In the genomic region with DNA sequence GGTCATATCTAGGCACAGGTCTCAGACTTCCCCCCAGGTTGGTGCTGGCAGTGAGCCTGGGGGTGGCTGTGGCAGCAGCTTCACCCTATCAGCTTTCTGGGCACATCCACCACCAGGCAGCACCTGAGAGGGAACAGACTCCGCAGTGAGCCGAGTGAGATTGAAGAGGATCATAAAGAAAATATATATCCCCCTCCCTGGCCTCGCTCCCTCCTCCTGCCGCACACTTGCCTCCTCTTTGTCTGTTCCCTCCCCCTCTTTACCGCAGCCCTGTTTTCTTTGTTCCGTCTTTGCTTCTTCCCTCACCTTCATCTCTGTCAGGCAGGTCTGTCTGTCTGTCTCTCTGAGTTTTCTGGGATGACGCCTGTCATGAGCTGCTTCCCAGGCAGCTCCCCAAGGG, we compare ENCODE assay signal across 16 mouse cellular contexts. TPM values are rescaled to one million over a fixed set of nuclear protein-coding genes. Genes with fewer than 3 reads are reported as not detected.
DNase-seq lines count a peak whose midpoint lies in the region; ATAC-seq and TF ChIP-seq lines count a peak whose summit lies in the region.
"Had no signal": no experiment of that assay in that cellular context is flagged by ENCODE, and none has a peak within 500 bp of the region (broad histone marks: within the 10 kb centered on the region; RNA-seq: fewer than 3 reads in every experiment).

No protein-coding gene starts in this region.

- peak overlapping the region; percentile 81 for H3K27ac ChIP-seq in midbrain, embryonic 14.5 days (replicated peaks; ENCODE audit: low read depth, low read length)
- no peak overlapping the region for H3K27ac ChIP-seq in midbrain, embryonic 10.5 days (replicated peaks)
- H3K27ac ChIP-seq in hindbrain, embryonic 15.5 days (replicated peaks): peak overlapping the region; percentile 67
- no peak overlapping the region for H3K27ac ChIP-seq in limb, embryonic 14.5 days (replicated peaks; ENCODE audit: low read depth, low read length)
- H3K27ac ChIP-seq: gastrocnemius, adult 2 months; liver, embryonic 14.5 days; stomach, postnatal 0 days had no signal

- 39% methylated on average over 7 of the region's 7 CpGs for WGBS in midbrain, embryonic 14.5 days
- 60% methylated on average over 7 of the region's 7 CpGs for WGBS in midbrain, embryonic 10.5 days
- WGBS in hindbrain, embryonic 15.5 days: 43% methylated on average over 7 of the region's 7 CpGs
- WGBS in limb, embryonic 14.5 days: 42% methylated on average over 7 of the region's 7 CpGs

- DNase-seq in midbrain, embryonic 14.5 days: peak; percentile 54
- DNase-seq in midbrain, embryonic 10.5 days (ENCODE audit: low spot score): no peak
- no peak for DNase-seq in limb, embryonic 14.5 days (ENCODE audit: low spot score)
- DNase-seq in adrenal gland, postnatal 25 days: no peak
- no peak for DNase-seq in left cerebral cortex, postnatal 36 days (ENCODE audit: low spot score in 2 of 2)
- DNase-seq in layer of hippocampus, postnatal 14 days (ENCODE audit: low spot score in 2 of 2): no peak
- DNase-seq: cerebellum, adult 9-10 months; gastrocnemius, adult 2 months; heart, adult 18-20 months; kidney, adult 11 months; kidney, postnatal 25 days; right cerebral cortex, postnatal 14 days; thymus, postnatal 14 days had no signal

- no peak for TF ChIP-seq POLR2A in limb, embryonic 14.5 days (IDR thresholded peaks at IDR 0.05; ENCODE audit: borderline replicate concordance, extremely low read depth, insufficient read depth, insufficient read length)

- ATAC-seq in midbrain, embryonic 14.5 days (ENCODE audit: low FRiP score, low TSS enrichment): no peak
- peak; percentile 58; the same call in 1 of the 2 replicates for ATAC-seq in hindbrain, embryonic 15.5 days (ENCODE audit: low FRiP score, low read depth)
- no peak for ATAC-seq in limb, embryonic 14.5 days (ENCODE audit: low FRiP score, low read depth)

- H3K36me3 ChIP-seq in midbrain, embryonic 14.5 days (ENCODE audit: control insufficient read depth, insufficient read depth, low read length): no peaks in the 10 kb centered on the region
- no peaks in the 10 kb centered on the region for H3K36me3 ChIP-seq in midbrain, embryonic 10.5 days
- H3K36me3 ChIP-seq in hindbrain, embryonic 15.5 days: no peaks in the 10 kb centered on the region
- H3K36me3 ChIP-seq in limb, embryonic 14.5 days (ENCODE audit: control insufficient read depth, insufficient read depth, low read length): no peaks in the 10 kb centered on the region

- H3K27me3 ChIP-seq in midbrain, embryonic 14.5 days (ENCODE audit: control insufficient read depth, insufficient read depth, low read length): peaks cover 4% of the 10 kb centered on the region; the same call in 1 of the 2 replicates
- H3K27me3 ChIP-seq in midbrain, embryonic 10.5 days (ENCODE audit: low read depth, poor library complexity, severe bottlenecking): peaks cover 88% of the 10 kb centered on the region
- peaks cover 11% of the 10 kb centered on the region for H3K27me3 ChIP-seq in hindbrain, embryonic 15.5 days
- H3K27me3 ChIP-seq in limb, embryonic 14.5 days (ENCODE audit: control insufficient read depth, insufficient read depth, low read length): no peaks in the 10 kb centered on the region

- H3K9me3 ChIP-seq in midbrain, embryonic 14.5 days (ENCODE audit: control insufficient read depth, low read length): no peaks in the 10 kb centered on the region
- H3K9me3 ChIP-seq in midbrain, embryonic 10.5 days (replicated peaks): no peaks in the 10 kb centered on the region
- no peaks in the 10 kb centered on the region for H3K9me3 ChIP-seq in hindbrain, embryonic 15.5 days
- no peaks in the 10 kb centered on the region for H3K9me3 ChIP-seq in limb, embryonic 14.5 days (ENCODE audit: control insufficient read depth, low read length)

- intact Hi-C loops in left cerebral cortex, postnatal 36 days (cut with DNase I): no loop called here

- no peak overlapping the region for H3K9ac ChIP-seq in midbrain, embryonic 14.5 days (replicated peaks; ENCODE audit: low read length)
- H3K9ac ChIP-seq in hindbrain, embryonic 15.5 days: no peak overlapping the region
- no peak overlapping the region for H3K9ac ChIP-seq in limb, embryonic 14.5 days (ENCODE audit: low read depth, low read length, severe bottlenecking)
- H3K9ac ChIP-seq: liver, embryonic 14.5 days had no signal

- H3K4me1 ChIP-seq in midbrain, embryonic 14.5 days (ENCODE audit: control insufficient read depth, insufficient read depth, low read length): peaks cover 11% of the 10 kb centered on the region; the same call in 1 of the 2 replicates
- H3K4me1 ChIP-seq in midbrain, embryonic 10.5 days: peaks cover 19% of the 10 kb centered on the region
- peaks cover 26% of the 10 kb centered on the region for H3K4me1 ChIP-seq in hindbrain, embryonic 15.5 days (replicated peaks)
- H3K4me1 ChIP-seq in limb, embryonic 14.5 days (ENCODE audit: control insufficient read depth, insufficient read depth, low read length): peaks cover 8% of the 10 kb centered on the region

- H3K4me2 ChIP-seq in midbrain, embryonic 14.5 days (ENCODE audit: low read length): no peak overlapping the region
- no peak overlapping the region for H3K4me2 ChIP-seq in hindbrain, embryonic 15.5 days
- 0 out of 2 replicates have a peak overlapping the region, but pooled peaks have one; percentile 7 for H3K4me2 ChIP-seq in limb, embryonic 14.5 days (replicated peaks; ENCODE audit: low read depth, low read length, severe bottlenecking)

- no peak overlapping the region for H3K4me3 ChIP-seq in midbrain, embryonic 14.5 days (replicated peaks; ENCODE audit: low read depth, low read length)
- no peak overlapping the region for H3K4me3 ChIP-seq in midbrain, embryonic 10.5 days
- H3K4me3 ChIP-seq in hindbrain, embryonic 15.5 days: no peak overlapping the region
- no peak overlapping the region for H3K4me3 ChIP-seq in limb, embryonic 14.5 days (replicated peaks; ENCODE audit: low read length)
- H3K4me3 ChIP-seq: gastrocnemius, adult 2 months had no signal

RNA-seq across cellular contexts. Expression of gene Calcoco1, which starts 32.4 kb away (rescaled TPM):
- 30.6 and 36.5 TPM in 2 replicates for polyA plus RNA-seq in midbrain, embryonic 14.5 days (2014; fragmentation: Nextera tagmentation; extraction: Ambion mirVana)
- 26.0 and 31.1 TPM in 2 replicates for polyA plus RNA-seq in midbrain, embryonic 10.5 days (2016; fragmentation: Nextera tagmentation; extraction: Ambion mirVana)
- 40.3 and 43.3 TPM in 2 replicates for polyA plus RNA-seq in hindbrain, embryonic 15.5 days (2015; fragmentation: Nextera tagmentation; extraction: Ambion mirVana)
- polyA plus RNA-seq in limb, embryonic 14.5 days (2012; rRNA removed): 54.7 and 57.5 TPM in 2 replicates
- 56.6 and 62.9 TPM in 2 replicates for polyA plus RNA-seq in limb, embryonic 14.5 days (2014; fragmentation: Nextera tagmentation; extraction: Ambion mirVana)
- 105 and 147 TPM in 2 replicates for total RNA-seq in adrenal gland, postnatal 25 days (2021)
- total RNA-seq in left cerebral cortex, postnatal 36 days (2021): 10 to 100 TPM; 70.8 to 82.0 TPM
- total RNA-seq in layer of hippocampus, postnatal 14 days (2021): 10 to 100 TPM; 66.9 to 69.6 TPM

Comparison
In these comparisons a context has a peak if more than half of its experiments do, and no peak if none do; other contexts are left out.
1. H3K27ac ChIP-seq: peak in midbrain, embryonic 14.5 days (single experiment) and hindbrain, embryonic 15.5 days (single experiment); none in midbrain, embryonic 10.5 days (single experiment) and limb, embryonic 14.5 days (single experiment).